Mouse (Mus musculus): ENCODE results near the gene N4bp2l2.

- TF ChIP-seq KAT2A (IDR thresholded peaks at IDR 0.05; ENCODE audit: insufficient replicate concordance, low read length) (no peak), JUND (conservative IDR thresholded peaks at IDR 0.05; ENCODE audit: low read depth, low read length) (no peak), PAX5 (IDR thresholded peaks at IDR 0.05; ENCODE audit: low read length) (no peak), CTCF (conservative IDR thresholded peaks at IDR 0.05 in 1 of 2, IDR thresholded peaks at IDR 0.05 in 1 of 2; ENCODE audit: low read depth in 2 of 2, low read length in 2 of 2) (no peak), POLR2A (IDR thresholded peaks at IDR 0.05; ENCODE audit: low read depth, low read length) (no peak), SIN3A (IDR thresholded peaks at IDR 0.05; ENCODE audit: low read length) (no peak), EP300 (IDR thresholded peaks at IDR 0.05; ENCODE audit: low read length) (no peak), ZKSCAN1 (IDR thresholded peaks at IDR 0.05; ENCODE audit: borderline replicate concordance, low read depth, low read length) (no peak), NRF1 (IDR thresholded peaks at IDR 0.05; ENCODE audit: low read depth, low read length) (no peak)
These were observed 68.9 kb downstream of the N4bp2l2 start, which contains the start of gene N4bp2l1 for GRCm38 (mm10) chr5:150597088-150597487.
